Mouse (Mus musculus) olfactory bulb, adult 2 months (tissue): Measurements from ENCODE around the gene Rasl10a.

Source experiments
- CTCF ChIP-seq: fragments of 200-500 bp; IDR thresholded peaks from 2 replicates; pipeline ENCODE4 v1.5.1; 2012; ENCODE audit warnings: low read depth, mild to moderate bottlenecking, low read length, moderate library complexity; ENCODE audit not compliant: insufficient read depth
- POLR2A ChIP-seq: fragments of 200-500 bp; IDR thresholded peaks from 2 replicates; pipeline ENCODE4 v1.6.1; 2012; ENCODE audit warnings: mild to moderate bottlenecking, low read depth, low read length, moderate library complexity; ENCODE audit not compliant: insufficient read depth

DNA sequence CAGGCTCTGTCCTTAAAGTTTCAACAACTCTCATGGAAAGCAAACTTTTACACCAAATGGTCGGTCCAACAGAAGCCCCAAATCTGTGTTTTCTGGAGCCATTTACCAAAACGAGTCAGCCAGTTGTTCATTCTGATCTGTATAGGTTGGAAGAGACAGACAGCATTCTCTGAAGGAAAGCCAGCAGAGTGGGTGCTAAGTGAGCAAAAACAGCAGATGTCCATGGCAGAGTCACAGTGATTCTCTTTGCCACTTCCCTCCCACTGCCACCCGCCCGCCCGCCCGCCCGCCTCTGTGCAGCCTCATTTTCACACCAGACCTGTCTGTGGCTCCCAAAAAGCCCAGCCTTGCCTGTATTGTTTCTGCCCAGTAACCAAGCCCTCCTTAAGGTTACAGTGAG is 29.7 kb upstream of the Rasl10a start:
- TF ChIP-seq POLR2A (no peak), CTCF (no peak)
